ENCODE assay signal across 9 mouse cellular contexts in the genomic region with DNA sequence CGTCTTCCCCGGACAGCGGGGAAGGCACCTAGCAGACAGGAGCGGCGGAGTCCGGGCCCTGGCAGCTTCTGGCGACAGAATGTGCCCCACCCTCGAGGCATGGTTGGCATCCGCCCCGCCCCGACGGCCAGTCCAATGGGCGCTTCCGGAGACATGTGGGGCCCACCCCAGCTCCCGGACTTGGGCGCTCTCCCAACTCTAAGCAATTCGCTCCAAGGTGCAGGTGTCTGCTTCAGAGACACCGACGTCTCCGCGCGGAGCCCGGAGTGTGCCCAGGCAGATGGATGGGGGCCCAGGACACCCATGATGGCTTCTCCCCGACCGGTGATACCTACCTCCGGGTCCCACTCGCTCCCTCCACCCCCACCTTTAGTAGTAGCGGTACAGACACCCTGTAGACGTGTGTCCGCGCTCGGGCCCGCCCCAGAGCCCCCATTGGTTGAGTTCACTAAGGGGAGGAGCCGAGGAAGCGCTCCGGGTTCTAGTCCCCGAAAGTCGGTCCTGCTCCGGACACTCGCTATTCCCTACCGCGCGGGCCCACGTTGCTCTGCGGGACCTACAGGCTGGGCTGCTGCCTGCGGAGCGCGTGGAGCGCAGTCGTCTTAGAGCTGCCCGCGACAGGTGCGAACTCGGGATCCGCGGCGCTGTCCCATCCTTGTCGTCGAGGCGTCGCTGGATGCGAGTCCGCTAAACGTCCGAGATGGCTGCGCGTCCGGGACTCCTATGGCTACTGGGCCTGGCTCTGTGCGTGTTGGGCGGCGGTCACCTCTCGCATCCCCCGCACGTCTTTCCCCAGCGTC. TPM values are rescaled to one million over a fixed set of nuclear protein-coding genes. Genes with fewer than 3 reads are reported as not detected.
DNase-seq lines count a peak whose midpoint lies in the region; ATAC-seq and TF ChIP-seq lines count a peak whose summit lies in the region.
"Had no signal": no experiment of that assay in that cellular context is flagged by ENCODE, and none has a peak within 500 bp of the region (broad histone marks: within the 10 kb centered on the region; RNA-seq: fewer than 3 reads in every experiment).

A gene (plus strand): TSS at position 515 of the 800 bp plus-strand sequence.

- peak; percentile 47; the same call in 1 of the 2 replicates for ATAC-seq in embryonic facial prominence, embryonic 14.5 days (ENCODE audit: low read depth)
- peak; percentile 54; the same call in 1 of the 2 replicates for ATAC-seq in kidney, embryonic 14.5 days (ENCODE audit: low FRiP score, low TSS enrichment)
- ATAC-seq in stomach, postnatal 0 days (ENCODE audit: low FRiP score, low TSS enrichment), result peak; percentile 59

- no peaks in the 10 kb centered on the region for H3K36me3 ChIP-seq in embryonic facial prominence, embryonic 14.5 days (ENCODE audit: control insufficient read depth, insufficient read depth, low read length)
- no peaks in the 10 kb centered on the region for H3K36me3 ChIP-seq in kidney, embryonic 14.5 days (ENCODE audit: control insufficient read depth, insufficient read depth, low read length)
- H3K36me3 ChIP-seq in stomach, postnatal 0 days (ENCODE audit: control insufficient read depth, insufficient read depth, low read length), result no peaks in the 10 kb centered on the region

- 7% methylated on average over 56 of the region's 75 CpGs for WGBS in embryonic facial prominence, embryonic 14.5 days
- WGBS in kidney, embryonic 14.5 days, result 5% methylated on average over 68 of the region's 75 CpGs
- 4% methylated on average over 75 of the region's 75 CpGs for WGBS in stomach, postnatal 0 days

- peaks cover 37% of the 10 kb centered on the region for H3K27me3 ChIP-seq in embryonic facial prominence, embryonic 14.5 days (replicated peaks; ENCODE audit: control insufficient read depth, insufficient read depth, low read length)
- H3K27me3 ChIP-seq in kidney, embryonic 14.5 days (ENCODE audit: control insufficient read depth, insufficient read depth, low read length), result peaks cover 33% of the 10 kb centered on the region
- H3K27me3 ChIP-seq in stomach, postnatal 0 days (ENCODE audit: control insufficient read depth, insufficient read depth, low read length), result peaks cover 7% of the 10 kb centered on the region

- no peak within 1 kb of the TSS for H3K27ac ChIP-seq in embryonic facial prominence, embryonic 14.5 days (replicated peaks; ENCODE audit: low read depth, low read length)
- H3K27ac ChIP-seq in kidney, embryonic 14.5 days (ENCODE audit: low read depth, low read length), result no peak within 1 kb of the TSS
- H3K27ac ChIP-seq in stomach, postnatal 0 days (replicated peaks), result no peak within 1 kb of the TSS

- DNase-seq in WW6 (ENCODE audit: low read depth, low spot score), result peak; percentile 39
- peak; percentile 26 for DNase-seq in embryonic facial prominence, embryonic 14.5 days (ENCODE audit: low spot score)
- DNase-seq in lung, postnatal 10 days, result peak; percentile 32
- peak; percentile 66 for DNase-seq in stomach, postnatal 0 days (ENCODE audit: low spot score)
- no peak for DNase-seq in spleen, adult 18-20 months
- DNase-seq in adrenal gland, adult 2 months, result no peak
- DNase-seq in layer of hippocampus, adult 9-11 months, result no peak

- peaks cover 7% of the 10 kb centered on the region; the same call in 1 of the 2 replicates for H3K4me1 ChIP-seq in embryonic facial prominence, embryonic 14.5 days (ENCODE audit: control insufficient read depth, insufficient read depth, low read length)
- H3K4me1 ChIP-seq in kidney, embryonic 14.5 days (ENCODE audit: control insufficient read depth, insufficient read depth, low read length), result no peaks in the 10 kb centered on the region
- H3K4me1 ChIP-seq in stomach, postnatal 0 days (replicated peaks; ENCODE audit: control insufficient read depth, insufficient read depth), result no peaks in the 10 kb centered on the region

- no peak for TF ChIP-seq CTCF in stomach, postnatal 0 days (IDR thresholded peaks at IDR 0.05; ENCODE audit: low read depth)

- H3K4me3 ChIP-seq in embryonic facial prominence, embryonic 14.5 days (ENCODE audit: low read depth, low read length), result peak within 1 kb of the TSS; percentile 33
- H3K4me3 ChIP-seq in kidney, embryonic 14.5 days (ENCODE audit: low read length), result peak within 1 kb of the TSS; percentile 29
- peak within 1 kb of the TSS; percentile 24 for H3K4me3 ChIP-seq in stomach, postnatal 0 days (ENCODE audit: low read depth, low read length)

- no peak within 1 kb of the TSS for H3K9ac ChIP-seq in embryonic facial prominence, embryonic 14.5 days (ENCODE audit: low read depth, low read length)
- H3K9ac ChIP-seq in kidney, embryonic 14.5 days (ENCODE audit: low read depth, low read length), result no peak within 1 kb of the TSS
- 0 out of 2 replicates have a peak within 1 kb of the TSS, but pooled peaks have one; percentile 13 for H3K9ac ChIP-seq in stomach, postnatal 0 days (ENCODE audit: low read length)

- no peak for TF ChIP-seq EP300 in stomach, postnatal 0 days (optimal IDR thresholded peaks at IDR 0.05)

- 0 out of 2 replicates have a peak, but pooled peaks cover 5% of the 10 kb centered on the region for H3K9me3 ChIP-seq in embryonic facial prominence, embryonic 14.5 days (ENCODE audit: control insufficient read depth, low read length)
- H3K9me3 ChIP-seq in kidney, embryonic 14.5 days (ENCODE audit: control insufficient read depth, low read length), result no peaks in the 10 kb centered on the region
- no peaks in the 10 kb centered on the region for H3K9me3 ChIP-seq in stomach, postnatal 0 days (ENCODE audit: control insufficient read depth, low read length)

- peak within 1 kb of the TSS; percentile 53 for H3K4me2 ChIP-seq in embryonic facial prominence, embryonic 14.5 days (ENCODE audit: low read depth, low read length)
- H3K4me2 ChIP-seq in kidney, embryonic 14.5 days (replicated peaks; ENCODE audit: low read depth, low read length), result peak within 1 kb of the TSS; percentile 35
- H3K4me2 ChIP-seq in stomach, postnatal 0 days (replicated peaks; ENCODE audit: low read depth), result peak within 1 kb of the TSS; percentile 50

RNA-seq across cellular contexts. Expression of the gene that starts here (rescaled TPM):
- polyA plus RNA-seq in embryonic facial prominence, embryonic 14.5 days (2014; fragmentation: Nextera tagmentation; extraction: Ambion mirVana), result 0.90 and 1.1 TPM in 2 replicates
- 0.16 and 0.41 TPM in 2 replicates for polyA plus RNA-seq in kidney, embryonic 14.5 days (2014; fragmentation: Nextera tagmentation; extraction: Ambion mirVana)
- polyA plus RNA-seq in stomach, postnatal 0 days (2015; fragmentation: Nextera tagmentation; extraction: Ambion mirVana), result 0.21 and 0.25 TPM in 2 replicates
- not detected for total RNA-seq in adrenal gland, adult 2 months (2021)
- 0.03 and 0.17 TPM in 2 replicates for polyA plus RNA-seq in adrenal gland, adult 2 months (2012; rRNA removed)
- total RNA-seq: neutrophil, adult 5-6 weeks had no signal

Comparison
In these comparisons a context has a peak if more than half of its experiments do, and no peak if none do; other contexts are left out.
1. Peak in ATAC-seq, H3K4me3 ChIP-seq and H3K4me2 ChIP-seq in kidney, embryonic 14.5 days; RNA of the gene not detected or under 1 TPM.
2. Peak in DNase-seq, ATAC-seq, H3K4me3 ChIP-seq, H3K9ac ChIP-seq and H3K4me2 ChIP-seq in stomach, postnatal 0 days; RNA of the gene not detected or under 1 TPM.
3. DNase-seq: peak in WW6 (single experiment), embryonic facial prominence, embryonic 14.5 days (single experiment) and lung, postnatal 10 days (single experiment); none in spleen, adult 18-20 months (0 of 2), adrenal gland, adult 2 months (single experiment) and layer of hippocampus, adult 9-11 months (single experiment).
4. Peak in every context shown above with its lines, with median percentiles within 50 percentile points of each other: ATAC-seq, H3K4me2 ChIP-seq and H3K4me3 ChIP-seq.